Comparison of ENCODE assay signal across 15 mouse cellular contexts in the genomic region with DNA sequence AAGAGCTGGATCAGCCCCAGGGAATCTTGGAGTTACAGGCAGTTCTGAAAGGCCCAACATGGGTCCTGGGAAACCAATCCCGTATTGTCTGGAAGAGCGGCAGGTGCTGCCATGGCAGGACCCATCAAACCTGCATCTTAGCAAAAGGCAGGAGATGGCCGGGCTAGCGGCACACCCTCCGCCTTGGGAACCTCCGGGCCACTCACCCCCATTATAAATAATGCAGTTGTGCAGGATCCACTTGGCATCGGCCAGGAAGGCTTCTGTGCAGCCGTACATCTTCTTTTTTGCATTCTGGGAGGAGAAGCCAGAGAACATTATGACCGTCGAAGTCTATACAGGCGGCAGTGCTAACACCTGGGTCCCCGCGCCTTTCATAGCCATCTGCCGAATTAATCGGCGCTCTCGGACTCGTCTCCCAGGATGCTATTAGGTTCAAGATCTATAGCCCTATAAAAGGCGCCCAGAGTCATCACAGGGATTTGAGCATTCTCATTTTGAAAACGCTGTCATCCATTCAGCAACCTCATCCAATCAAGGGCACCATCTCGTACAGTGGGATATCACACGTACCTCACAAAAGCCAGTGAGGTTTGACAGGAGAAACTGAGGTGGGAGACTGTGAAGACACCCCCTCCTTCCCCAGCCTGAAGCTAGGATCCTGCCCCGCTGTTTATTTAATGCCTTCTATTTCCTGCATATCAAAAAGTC.
DNase-seq lines count a peak whose midpoint lies in the region; ATAC-seq lines count a peak whose summit lies in the region.
"Had no signal": no experiment of that assay in that cellular context is flagged by ENCODE, and none has a peak within 500 bp of the region (broad histone marks: within the 10 kb centered on the region; RNA-seq: fewer than 3 reads in every experiment).

No protein-coding gene starts in this region.

- no peak overlapping the region for H3K4me3 ChIP-seq in forebrain, embryonic 11.5 days (ENCODE audit: low read depth, low read length)
- H3K4me3 ChIP-seq in forebrain, embryonic 10.5 days: no peak overlapping the region
- H3K4me3 ChIP-seq in embryonic facial prominence, embryonic 14.5 days (ENCODE audit: low read depth, low read length): no peak overlapping the region
- H3K4me3 ChIP-seq in hindbrain, embryonic 12.5 days: no peak overlapping the region
- no peak overlapping the region for H3K4me3 ChIP-seq in neural tube, embryonic 12.5 days
- H3K4me3 ChIP-seq: kidney, embryonic 15.5 days; liver, embryonic 13.5 days had no signal

- H3K9me3 ChIP-seq in forebrain, embryonic 11.5 days (ENCODE audit: control insufficient read depth, low read length): no peaks in the 10 kb centered on the region
- no peaks in the 10 kb centered on the region for H3K9me3 ChIP-seq in forebrain, embryonic 10.5 days
- H3K9me3 ChIP-seq in embryonic facial prominence, embryonic 14.5 days (ENCODE audit: control insufficient read depth, low read length): no peaks in the 10 kb centered on the region
- H3K9me3 ChIP-seq in hindbrain, embryonic 12.5 days (replicated peaks): no peaks in the 10 kb centered on the region
- no peaks in the 10 kb centered on the region for H3K9me3 ChIP-seq in neural tube, embryonic 12.5 days
- H3K9me3 ChIP-seq: kidney, embryonic 15.5 days; liver, embryonic 13.5 days had no signal

- H3K27me3 ChIP-seq in forebrain, embryonic 11.5 days (ENCODE audit: control insufficient read depth, insufficient read depth, low read length): no peaks in the 10 kb centered on the region
- no peaks in the 10 kb centered on the region for H3K27me3 ChIP-seq in forebrain, embryonic 10.5 days (ENCODE audit: poor library complexity, severe bottlenecking)
- no peaks in the 10 kb centered on the region for H3K27me3 ChIP-seq in embryonic facial prominence, embryonic 14.5 days (replicated peaks; ENCODE audit: control insufficient read depth, insufficient read depth, low read length)
- H3K27me3 ChIP-seq in hindbrain, embryonic 12.5 days: no peaks in the 10 kb centered on the region
- no peaks in the 10 kb centered on the region for H3K27me3 ChIP-seq in neural tube, embryonic 12.5 days (replicated peaks)
- H3K27me3 ChIP-seq: kidney, embryonic 15.5 days; liver, embryonic 13.5 days had no signal

- no peak for DNase-seq in forebrain, embryonic 11.5 days (ENCODE audit: low spot score)
- no peak for DNase-seq in forebrain, embryonic 10.5 days (ENCODE audit: extremely low spot score, low spot score)
- DNase-seq in embryonic facial prominence, embryonic 14.5 days (ENCODE audit: low spot score): peak; percentile 61
- no peak for DNase-seq in right cerebral cortex, postnatal 4 days
- no peak for DNase-seq in frontal cortex, postnatal 10 days (ENCODE audit: low spot score in 2 of 2)
- DNase-seq in frontal cortex, postnatal 25 days (ENCODE audit: low spot score in 2 of 2): no peak
- DNase-seq: cerebellum, adult 9-10 months; embryo, embryonic 11 days; layer of hippocampus, adult 9-11 months; left cerebral cortex, postnatal 4 days; liver, embryonic 13.5 days; lung, postnatal 4 days had no signal

- H3K9ac ChIP-seq in forebrain, embryonic 11.5 days (ENCODE audit: low read length): no peak overlapping the region
- no peak overlapping the region for H3K9ac ChIP-seq in embryonic facial prominence, embryonic 14.5 days (ENCODE audit: low read depth, low read length)
- no peak overlapping the region for H3K9ac ChIP-seq in hindbrain, embryonic 12.5 days
- no peak overlapping the region for H3K9ac ChIP-seq in neural tube, embryonic 12.5 days
- H3K9ac ChIP-seq: kidney, embryonic 15.5 days; liver, embryonic 13.5 days had no signal

- WGBS in forebrain, embryonic 11.5 days: 91% methylated on average over 23 of the region's 23 CpGs
- 95% methylated on average over 23 of the region's 23 CpGs for WGBS in forebrain, embryonic 10.5 days
- WGBS in embryonic facial prominence, embryonic 14.5 days: 87% methylated on average over 23 of the region's 23 CpGs
- WGBS in hindbrain, embryonic 12.5 days: 70% methylated on average over 23 of the region's 23 CpGs
- WGBS in neural tube, embryonic 12.5 days: 55% methylated on average over 23 of the region's 23 CpGs

- H3K27ac ChIP-seq in forebrain, embryonic 11.5 days (ENCODE audit: low read depth, low read length): peak overlapping the region; percentile 1; the same call in 1 of the 2 replicates
- H3K27ac ChIP-seq in forebrain, embryonic 10.5 days: no peak overlapping the region
- H3K27ac ChIP-seq in embryonic facial prominence, embryonic 14.5 days (replicated peaks; ENCODE audit: low read depth, low read length): no peak overlapping the region
- H3K27ac ChIP-seq in hindbrain, embryonic 12.5 days: peak overlapping the region; percentile 86
- H3K27ac ChIP-seq in neural tube, embryonic 12.5 days: peak overlapping the region; percentile 50
- H3K27ac ChIP-seq: liver, embryonic 13.5 days had no signal

- no peak overlapping the region for H3K4me2 ChIP-seq in forebrain, embryonic 11.5 days (ENCODE audit: low read depth, low read length, severe bottlenecking)
- no peak overlapping the region for H3K4me2 ChIP-seq in embryonic facial prominence, embryonic 14.5 days (ENCODE audit: low read depth, low read length)
- no peak overlapping the region for H3K4me2 ChIP-seq in hindbrain, embryonic 12.5 days (replicated peaks)
- H3K4me2 ChIP-seq in neural tube, embryonic 12.5 days (replicated peaks): 0 out of 2 replicates have a peak overlapping the region, but pooled peaks have one; percentile 1
- H3K4me2 ChIP-seq: kidney, embryonic 15.5 days; liver, embryonic 13.5 days had no signal

- H3K4me1 ChIP-seq in forebrain, embryonic 11.5 days (replicated peaks; ENCODE audit: control insufficient read depth, insufficient read depth, low read length): no peaks in the 10 kb centered on the region
- H3K4me1 ChIP-seq in forebrain, embryonic 10.5 days: peaks cover 5% of the 10 kb centered on the region; the same call in 1 of the 2 replicates
- H3K4me1 ChIP-seq in embryonic facial prominence, embryonic 14.5 days (ENCODE audit: control insufficient read depth, insufficient read depth, low read length): no peaks in the 10 kb centered on the region; the same call in 1 of the 2 replicates
- H3K4me1 ChIP-seq in hindbrain, embryonic 12.5 days: peaks cover 17% of the 10 kb centered on the region
- peaks cover 22% of the 10 kb centered on the region; the same call in 1 of the 2 replicates for H3K4me1 ChIP-seq in neural tube, embryonic 12.5 days
- H3K4me1 ChIP-seq: liver, embryonic 13.5 days had no signal

- ATAC-seq in forebrain, embryonic 11.5 days (replicated peaks; ENCODE audit: low FRiP score): no peak
- ATAC-seq in embryonic facial prominence, embryonic 14.5 days (ENCODE audit: low read depth): no peak
- peak; percentile 65 for ATAC-seq in hindbrain, embryonic 12.5 days (ENCODE audit: low FRiP score)
- peak; percentile 77 for ATAC-seq in neural tube, embryonic 12.5 days (ENCODE audit: low FRiP score, low read depth)

- peaks cover 17% of the 10 kb centered on the region; the same call in 1 of the 2 replicates for H3K36me3 ChIP-seq in forebrain, embryonic 11.5 days (ENCODE audit: control insufficient read depth, insufficient read depth, low read length)
- peaks cover 100% of the 10 kb centered on the region for H3K36me3 ChIP-seq in forebrain, embryonic 10.5 days (replicated peaks)
- peaks cover 89% of the 10 kb centered on the region for H3K36me3 ChIP-seq in embryonic facial prominence, embryonic 14.5 days (ENCODE audit: control insufficient read depth, insufficient read depth, low read length)
- H3K36me3 ChIP-seq in hindbrain, embryonic 12.5 days: peaks cover 84% of the 10 kb centered on the region
- peaks cover 88% of the 10 kb centered on the region for H3K36me3 ChIP-seq in neural tube, embryonic 12.5 days

Comparison
In these comparisons a context has a peak if more than half of its experiments do, and no peak if none do; other contexts are left out.
1. H3K27ac ChIP-seq: peak in forebrain, embryonic 11.5 days (single experiment), hindbrain, embryonic 12.5 days (single experiment) and neural tube, embryonic 12.5 days (single experiment); none in forebrain, embryonic 10.5 days (single experiment) and embryonic facial prominence, embryonic 14.5 days (single experiment).
2. ATAC-seq: peak in hindbrain, embryonic 12.5 days (single experiment) and neural tube, embryonic 12.5 days (single experiment); none in forebrain, embryonic 11.5 days (single experiment) and embryonic facial prominence, embryonic 14.5 days (single experiment).